Mouse (Mus musculus) heart, adult 2 months (tissue): ENCODE results near the gene Ppm1h.

Experiments
- CTCF ChIP-seq: fragments of 200-600 bp; IDR thresholded peaks from 2 replicates; pipeline ENCODE4 v1.8.1; 2022; ENCODE audit warnings: antibody characterized with exemption, mild to moderate bottlenecking, moderate library complexity
- EP300 ChIP-seq: fragments of 200-500 bp; IDR thresholded peaks from 2 replicates; pipeline ENCODE4 v1.6.1; 2011; ENCODE audit warnings: low read depth, low read length, control low read depth; ENCODE audit not compliant: insufficient read depth

DNA sequence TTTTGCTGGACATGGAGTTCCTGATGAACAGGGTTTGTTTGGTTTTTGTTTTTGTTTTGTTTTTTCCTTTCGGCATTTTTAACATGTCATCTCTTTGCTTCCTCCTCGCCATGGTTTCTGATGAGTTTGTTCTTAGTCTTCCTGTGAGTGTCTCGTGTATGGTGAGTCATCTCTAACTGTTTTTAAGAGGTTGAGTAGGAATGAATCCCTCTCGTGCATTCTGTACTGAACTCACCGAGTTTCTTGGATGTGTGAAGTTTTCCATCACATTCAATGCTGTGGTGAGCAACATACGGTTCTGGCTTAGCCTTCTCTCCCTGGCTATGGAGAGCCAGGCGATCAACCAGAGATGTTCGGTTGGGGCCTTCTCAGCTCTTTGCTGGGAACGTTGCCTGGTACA is 275.0 kb downstream of the Ppm1h start:
- TF ChIP-seq EP300, result no peak
- TF ChIP-seq CTCF, result no peak
